In the genomic region with DNA sequence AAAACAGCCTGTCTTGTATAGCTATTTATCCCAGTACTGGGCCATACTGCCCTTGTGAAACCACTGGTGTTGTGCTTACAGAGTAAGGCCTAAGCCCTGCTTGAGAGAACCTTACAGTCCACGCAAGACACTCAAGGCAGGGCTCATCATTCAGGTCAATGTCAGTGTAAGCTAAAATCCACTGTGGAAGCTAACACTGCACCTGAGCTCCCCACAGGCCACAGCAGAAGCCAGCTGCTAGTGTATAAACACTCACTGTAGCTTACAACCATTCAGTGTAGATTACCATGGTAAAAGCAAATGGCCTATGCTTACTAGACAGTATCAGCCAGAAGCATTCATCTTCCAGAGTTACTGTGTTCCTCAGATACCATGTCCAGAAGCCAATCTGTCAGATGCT, we compare ENCODE assay signal across 17 mouse cellular contexts.
"Had no signal": no experiment of that assay in that cellular context is flagged by ENCODE, and none has a peak within 500 bp of the region (broad histone marks: within the 10 kb centered on the region; RNA-seq: fewer than 3 reads in every experiment).

No protein-coding gene starts in this region.

- H3K9ac ChIP-seq: lung, embryonic 14.5 days; midbrain, embryonic 12.5 days; neural tube, embryonic 13.5 days; neural tube, embryonic 15.5 days; stomach, embryonic 15.5 days had no signal

- H3K27me3 ChIP-seq: midbrain, embryonic 12.5 days; neural tube, embryonic 13.5 days; neural tube, embryonic 15.5 days; stomach, embryonic 15.5 days had no signal

- H3K9me3 ChIP-seq: midbrain, embryonic 10.5 days; midbrain, embryonic 12.5 days; neural tube, embryonic 13.5 days; neural tube, embryonic 15.5 days; stomach, embryonic 15.5 days had no signal

- H3K4me2 ChIP-seq: lung, embryonic 14.5 days; midbrain, embryonic 12.5 days; neural tube, embryonic 13.5 days; neural tube, embryonic 15.5 days; stomach, embryonic 15.5 days had no signal

- ATAC-seq: midbrain, embryonic 16.5 days had no signal

- H3K36me3 ChIP-seq: midbrain, embryonic 10.5 days; midbrain, embryonic 12.5 days; neural tube, embryonic 13.5 days; neural tube, embryonic 15.5 days; stomach, embryonic 15.5 days had no signal

- DNase-seq: lung, adult 18-20 months; lung, embryonic 14.5 days; lung, postnatal 10 days; lung, postnatal 4 days; midbrain, embryonic 14.5 days; right cerebral cortex, postnatal 14 days; thymus, adult 2 months; thymus, postnatal 25 days; thymus, postnatal 4 days had no signal

- H3K27ac ChIP-seq: midbrain, embryonic 10.5 days; midbrain, embryonic 12.5 days; neural tube, embryonic 13.5 days; neural tube, embryonic 15.5 days; stomach, embryonic 15.5 days; stomach, postnatal 0 days had no signal

- H3K4me3 ChIP-seq: midbrain, embryonic 10.5 days; midbrain, embryonic 12.5 days; myocyte; neural tube, embryonic 13.5 days; neural tube, embryonic 15.5 days; stomach, embryonic 15.5 days had no signal
